Mouse (Mus musculus): ENCODE measurements around the gene Slc27a1. TPM values are rescaled to one million over a fixed set of nuclear protein-coding genes. Genes with fewer than 3 reads are reported as not detected.

The Slc27a1 gene
- total RNA-seq, 2 experiments from 2014 or later = 1.7 TPM; not detected in 1

DNA sequence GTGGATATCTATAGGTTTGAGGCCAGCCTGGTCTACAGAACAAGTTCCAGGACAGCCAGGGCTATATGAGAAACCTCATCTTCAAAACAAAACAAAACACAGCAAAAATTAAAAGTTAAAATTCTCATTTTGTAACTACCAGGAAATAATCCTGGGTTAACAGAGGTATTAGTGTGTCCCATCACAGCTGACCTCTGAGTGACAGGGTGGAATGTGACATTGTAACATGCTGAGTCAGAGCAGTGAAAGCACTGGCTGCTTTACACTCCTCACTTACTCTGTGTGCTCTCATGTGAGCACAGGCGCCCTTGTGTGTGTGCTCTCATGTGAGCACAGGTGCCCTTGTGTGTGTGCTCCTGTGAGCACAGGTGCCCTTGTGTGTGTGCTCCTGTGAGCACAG, 6.3 kb downstream of the Slc27a1 start:
- ATAC-seq (replicated peaks; ENCODE audit: low FRiP score, poor library complexity, severe bottlenecking) = no peak

DNA sequence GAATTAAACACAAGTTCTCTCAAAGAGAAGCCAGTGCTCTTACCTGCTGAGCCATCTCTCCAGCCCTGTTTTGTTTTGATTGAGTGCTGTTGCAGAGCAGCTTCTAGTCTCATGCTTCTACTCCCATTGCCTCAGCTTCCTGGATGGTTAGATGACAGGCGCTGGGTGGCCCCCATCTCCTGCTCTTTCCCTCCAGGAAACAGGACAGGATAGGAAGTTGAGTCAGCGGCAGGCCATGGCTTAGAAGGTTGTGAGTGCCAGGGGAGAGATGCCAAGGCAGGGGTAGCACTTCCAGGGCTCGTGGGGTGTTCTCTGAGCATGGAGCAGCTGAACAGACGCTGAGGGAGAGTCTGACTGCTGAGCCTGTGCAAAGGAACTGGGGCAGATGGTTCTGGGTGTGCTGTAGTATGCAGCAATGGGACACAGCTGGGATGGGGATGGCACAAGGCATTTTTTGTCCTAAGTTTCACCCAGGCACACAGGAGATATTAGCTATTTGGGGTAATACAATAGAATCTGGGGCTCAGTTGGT, 9.2 kb downstream of the Slc27a1 start:
- no peak for ATAC-seq (replicated peaks; ENCODE audit: low FRiP score, poor library complexity, severe bottlenecking)

DNA sequence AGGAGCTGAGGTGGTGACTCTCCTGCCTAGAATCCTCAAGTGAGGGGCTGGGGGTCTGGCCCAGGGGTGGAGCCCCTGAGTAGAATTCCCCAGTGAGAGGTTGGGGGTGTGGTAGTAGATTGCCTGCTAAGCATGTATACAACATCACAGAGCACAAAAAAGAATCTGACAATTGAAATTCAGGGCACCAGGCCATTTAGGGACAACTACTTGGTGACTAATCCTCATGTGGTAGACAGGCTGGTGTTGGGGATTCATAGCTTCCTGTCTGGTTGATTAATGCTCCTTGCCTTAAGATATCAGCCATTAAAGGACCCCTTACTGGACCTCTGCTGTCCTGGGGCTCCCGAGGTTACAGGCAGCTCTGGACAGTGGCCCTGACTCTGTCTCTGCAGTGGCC, 10.3 kb downstream of the Slc27a1 start:
- no peak for ATAC-seq (replicated peaks; ENCODE audit: low FRiP score, poor library complexity, severe bottlenecking)

DNA sequence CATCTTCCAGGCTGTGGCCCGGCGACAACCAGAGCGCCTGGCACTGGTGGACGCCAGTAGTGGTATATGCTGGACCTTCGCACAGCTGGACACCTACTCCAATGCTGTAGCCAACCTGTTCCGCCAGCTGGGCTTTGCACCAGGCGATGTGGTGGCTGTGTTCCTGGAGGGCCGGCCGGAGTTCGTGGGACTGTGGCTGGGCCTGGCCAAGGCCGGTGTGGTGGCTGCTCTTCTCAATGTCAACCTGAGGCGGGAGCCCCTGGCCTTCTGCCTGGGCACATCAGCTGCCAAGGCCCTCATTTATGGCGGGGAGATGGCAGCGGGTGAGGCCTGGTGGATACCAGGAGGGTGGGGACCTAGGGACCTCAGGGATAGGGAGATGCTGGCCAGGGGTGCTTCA, 10.8 kb downstream of the Slc27a1 start:
- no peak for ATAC-seq (replicated peaks; ENCODE audit: low FRiP score, poor library complexity, severe bottlenecking)

DNA sequence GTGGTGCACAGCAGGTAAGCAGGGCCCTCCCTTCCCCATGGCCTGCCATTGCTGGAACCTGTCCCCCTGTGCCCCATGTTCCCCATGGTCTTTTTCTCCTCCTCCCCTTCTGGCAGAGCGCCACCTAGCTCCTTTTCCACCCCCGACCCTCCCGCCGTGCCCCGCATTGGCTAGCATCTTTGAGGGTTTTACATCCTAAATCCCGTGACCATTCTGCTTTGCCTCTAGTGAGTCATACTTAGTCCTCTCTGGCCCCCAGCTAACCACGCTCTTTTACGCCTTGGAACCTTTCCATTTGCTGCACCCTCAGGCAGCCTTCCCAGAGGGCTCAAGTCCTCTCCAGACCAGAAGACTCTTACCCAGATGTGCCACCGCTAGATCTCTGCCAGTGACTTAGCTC, 11.5 kb downstream of the Slc27a1 start:
- ATAC-seq (replicated peaks; ENCODE audit: low FRiP score, poor library complexity, severe bottlenecking) = no peak

GRCm38 (mm10) chr8:71586891-71587290, 18.2 kb downstream of the Slc27a1 start:
- no peak for ATAC-seq (replicated peaks; ENCODE audit: low FRiP score, poor library complexity, severe bottlenecking)

GRCm38 (mm10) chr8:71588762-71589161, 20.1 kb downstream of the Slc27a1 start:
- no peak for ATAC-seq (replicated peaks; ENCODE audit: low FRiP score, poor library complexity, severe bottlenecking)

DNA sequence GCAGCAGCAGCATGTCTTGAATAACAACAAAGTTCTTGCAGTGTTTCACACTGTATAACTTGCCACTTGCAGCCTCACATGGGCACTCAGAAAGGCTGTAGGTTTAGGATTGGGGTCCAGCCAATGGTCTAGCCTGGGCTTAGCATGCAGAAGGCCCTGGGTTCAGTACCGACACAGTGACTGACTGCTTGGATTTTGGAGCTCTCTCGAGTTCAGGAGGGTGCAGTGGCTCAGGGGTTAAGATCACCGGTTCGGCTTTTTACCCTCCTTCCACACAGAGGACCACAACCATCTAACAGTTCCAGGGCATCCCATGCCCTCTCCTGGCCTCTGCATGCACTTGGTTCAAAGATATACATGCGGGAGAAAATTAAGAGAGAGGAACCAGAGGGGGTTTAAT, 22.3 kb downstream of the Slc27a1 start:
- ATAC-seq (replicated peaks; ENCODE audit: low FRiP score, poor library complexity, severe bottlenecking) = no peak

GRCm38 (mm10) chr8:71591471-71592373, 23.0 kb downstream of the Slc27a1 start, which contains the start of gene Pgls:
TSS of gene Pgls (plus strand) at chr8:71592176.
- ATAC-seq (replicated peaks; ENCODE audit: low FRiP score, poor library complexity, severe bottlenecking) = peak; percentile 87

DNA sequence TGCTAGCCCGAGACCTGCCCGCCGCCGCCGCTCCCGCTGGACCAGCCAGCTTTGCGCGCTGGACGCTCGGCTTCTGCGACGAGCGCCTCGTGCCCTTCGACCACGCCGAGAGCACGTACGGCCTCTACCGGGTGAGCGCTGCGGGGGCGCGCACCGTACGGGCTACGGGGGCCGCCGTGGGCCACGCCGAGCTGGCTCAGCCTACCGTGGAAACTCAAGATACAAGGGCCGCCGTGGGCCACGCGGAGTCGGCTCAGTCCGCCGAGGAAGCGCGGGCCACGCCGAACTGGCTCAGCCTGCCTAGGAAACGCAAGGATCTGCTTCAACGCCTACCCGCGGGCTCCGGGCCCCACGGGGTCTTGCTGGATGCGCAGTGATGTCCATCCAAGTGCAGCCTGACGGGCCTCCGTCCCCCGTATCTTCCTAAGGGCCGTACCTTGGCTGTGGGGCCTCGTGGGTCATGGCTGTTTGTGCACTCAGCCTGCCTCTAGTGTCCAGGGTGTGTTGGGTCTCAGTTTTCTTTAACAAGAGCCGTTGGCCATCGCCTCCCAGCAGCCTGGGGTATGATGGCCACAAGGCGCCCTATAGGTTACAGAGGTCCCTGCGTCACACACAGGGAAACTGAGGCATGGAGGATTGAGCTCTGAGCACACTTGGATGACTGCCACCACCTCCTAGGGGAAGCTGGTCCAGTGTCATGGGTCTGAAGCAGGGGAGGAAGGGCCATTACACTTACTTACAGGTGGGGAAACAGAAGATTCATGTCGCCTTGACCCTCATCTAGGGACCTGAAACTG, 23.9 kb downstream of the Slc27a1 start:
- no peak for ATAC-seq (replicated peaks; ENCODE audit: low FRiP score, poor library complexity, severe bottlenecking)

DNA sequence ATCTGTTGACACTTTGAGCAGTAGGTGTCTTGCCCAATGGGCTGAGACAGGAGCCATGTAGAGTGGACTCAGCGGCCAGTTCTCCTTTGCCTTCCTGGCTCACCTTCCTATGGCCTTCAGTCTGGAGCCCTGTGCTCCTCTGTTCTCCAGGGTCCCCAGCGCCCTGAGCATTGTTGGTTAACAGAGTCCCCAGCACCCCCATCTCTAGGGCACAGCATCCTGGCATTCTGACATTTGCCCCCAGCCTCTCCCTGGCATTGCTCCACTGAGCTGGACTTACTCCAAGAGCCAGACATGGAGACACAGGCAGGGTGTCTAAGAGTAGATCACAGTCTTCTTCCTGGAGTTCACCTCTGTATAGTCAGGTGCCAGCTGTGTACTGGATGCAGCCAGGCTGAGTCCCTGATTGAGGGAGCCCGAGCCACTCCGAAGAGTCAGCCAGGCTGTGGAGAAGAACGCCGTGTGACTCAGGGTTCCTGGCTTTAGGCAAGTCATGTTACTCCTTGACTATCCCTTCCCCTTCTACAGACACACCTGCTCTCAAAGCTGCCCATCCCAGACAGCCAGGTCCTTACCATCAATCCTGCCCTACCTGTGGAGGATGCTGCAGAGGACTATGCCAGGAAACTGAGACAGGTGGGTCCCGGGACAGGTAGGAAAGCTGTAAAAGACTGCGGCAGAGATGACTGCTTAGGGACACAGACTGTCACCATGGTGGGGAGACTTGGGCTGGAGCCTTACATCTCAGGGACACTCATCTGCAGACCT, 25.1 kb downstream of the Slc27a1 start:
- ATAC-seq (replicated peaks; ENCODE audit: low FRiP score, poor library complexity, severe bottlenecking) = no peak

DNA sequence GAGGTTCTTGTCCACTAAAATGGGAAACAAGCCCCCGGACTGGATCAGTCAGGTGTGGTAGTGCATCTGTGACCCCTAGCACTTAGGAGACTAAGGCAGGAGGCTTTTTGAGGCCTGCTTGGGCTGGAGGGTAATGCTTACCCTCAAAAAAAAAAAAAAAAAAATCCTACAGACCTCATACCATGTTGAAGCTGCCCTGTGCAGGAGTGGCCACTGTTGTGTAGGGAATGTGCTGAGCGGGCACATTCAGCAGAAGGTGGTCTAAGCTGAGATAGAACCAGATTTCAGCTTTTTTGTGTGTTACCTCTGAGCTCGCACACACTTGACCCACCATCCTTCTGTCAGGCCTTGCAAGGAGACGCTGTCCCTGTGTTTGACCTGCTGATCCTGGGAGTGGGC, 25.6 kb downstream of the Slc27a1 start:
- no peak for ATAC-seq (replicated peaks; ENCODE audit: low FRiP score, poor library complexity, severe bottlenecking)

DNA sequence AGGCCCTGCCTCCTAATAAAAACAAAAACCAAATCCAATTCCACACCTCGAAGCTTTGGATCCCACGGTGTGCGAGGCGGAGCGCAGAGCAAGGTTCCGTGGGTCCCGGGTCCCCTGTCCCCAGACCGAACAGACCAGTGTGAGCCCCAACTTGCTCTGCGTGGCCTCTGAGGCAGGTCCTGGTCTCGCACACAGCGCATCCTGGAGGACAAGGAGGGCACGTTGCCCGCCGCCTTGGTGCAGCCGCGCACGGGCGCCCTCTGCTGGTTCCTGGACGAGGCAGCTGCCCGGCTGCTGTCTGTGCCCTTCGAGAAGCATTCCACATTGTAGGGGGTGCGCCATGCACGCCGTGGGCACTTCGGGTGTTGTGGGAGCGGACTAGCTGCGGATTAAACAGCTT, 27.2 kb downstream of the Slc27a1 start:
- peak; percentile 69 for ATAC-seq (replicated peaks; ENCODE audit: low FRiP score, poor library complexity, severe bottlenecking)

DNA sequence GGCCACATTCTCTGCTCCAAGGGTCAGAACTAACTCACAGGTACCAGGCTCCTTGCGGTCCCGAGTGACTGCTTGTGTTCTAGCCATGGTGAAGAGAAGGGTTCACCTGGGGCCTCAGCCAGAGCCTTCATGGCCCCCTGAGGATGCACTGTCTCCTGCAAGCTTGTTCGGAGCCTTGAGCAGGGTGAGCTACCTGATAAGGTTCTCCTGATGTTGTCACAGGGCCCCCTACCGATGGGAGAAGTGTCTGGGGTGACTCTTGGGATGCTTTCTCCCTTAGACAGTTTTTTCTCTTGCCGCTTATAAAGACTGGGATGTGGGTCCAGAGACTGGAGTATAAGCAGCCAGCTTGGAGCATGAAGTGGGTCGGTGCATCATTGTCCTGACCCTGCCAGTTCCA, 27.7 kb downstream of the Slc27a1 start:
- ATAC-seq (replicated peaks; ENCODE audit: low FRiP score, poor library complexity, severe bottlenecking) = no peak

DNA sequence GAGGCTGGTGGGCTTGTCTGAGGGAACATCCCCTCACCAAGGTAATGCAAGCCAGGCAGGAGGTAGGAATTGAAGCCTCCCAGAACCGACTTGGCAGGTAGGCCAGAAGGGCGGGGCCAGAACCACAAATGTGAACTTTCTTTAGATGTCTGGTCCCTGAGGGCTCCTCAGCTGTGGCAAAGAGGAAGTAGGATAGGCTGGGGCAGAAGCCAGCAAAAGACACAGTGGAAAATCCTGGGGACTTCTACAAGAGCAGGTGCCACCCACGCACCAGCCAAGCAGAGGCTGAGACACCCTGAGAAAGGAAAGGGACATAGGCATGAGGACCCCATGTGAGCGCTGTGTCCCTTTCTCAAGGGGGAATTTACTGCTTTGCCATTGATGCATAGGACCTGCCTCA, 28.1 kb downstream of the Slc27a1 start:
- ATAC-seq (replicated peaks; ENCODE audit: low FRiP score, poor library complexity, severe bottlenecking) = no peak

- no peak for ATAC-seq (replicated peaks; ENCODE audit: low FRiP score, poor library complexity, severe bottlenecking)
Observed at GRCm38 (mm10) chr8:71597451-71597850, 28.8 kb downstream of the Slc27a1 start, which contains the start of gene Fam129c. TSS of gene Fam129c (plus strand) at chr8:71597648.

GRCm38 (mm10) chr8:71598375-71598774, 29.7 kb downstream of the Slc27a1 start:
- ATAC-seq (replicated peaks; ENCODE audit: low FRiP score, poor library complexity, severe bottlenecking) = no peak

GRCm38 (mm10) chr8:71598841-71599240, 30.2 kb downstream of the Slc27a1 start:
- ATAC-seq (replicated peaks; ENCODE audit: low FRiP score, poor library complexity, severe bottlenecking) = no peak

DNA sequence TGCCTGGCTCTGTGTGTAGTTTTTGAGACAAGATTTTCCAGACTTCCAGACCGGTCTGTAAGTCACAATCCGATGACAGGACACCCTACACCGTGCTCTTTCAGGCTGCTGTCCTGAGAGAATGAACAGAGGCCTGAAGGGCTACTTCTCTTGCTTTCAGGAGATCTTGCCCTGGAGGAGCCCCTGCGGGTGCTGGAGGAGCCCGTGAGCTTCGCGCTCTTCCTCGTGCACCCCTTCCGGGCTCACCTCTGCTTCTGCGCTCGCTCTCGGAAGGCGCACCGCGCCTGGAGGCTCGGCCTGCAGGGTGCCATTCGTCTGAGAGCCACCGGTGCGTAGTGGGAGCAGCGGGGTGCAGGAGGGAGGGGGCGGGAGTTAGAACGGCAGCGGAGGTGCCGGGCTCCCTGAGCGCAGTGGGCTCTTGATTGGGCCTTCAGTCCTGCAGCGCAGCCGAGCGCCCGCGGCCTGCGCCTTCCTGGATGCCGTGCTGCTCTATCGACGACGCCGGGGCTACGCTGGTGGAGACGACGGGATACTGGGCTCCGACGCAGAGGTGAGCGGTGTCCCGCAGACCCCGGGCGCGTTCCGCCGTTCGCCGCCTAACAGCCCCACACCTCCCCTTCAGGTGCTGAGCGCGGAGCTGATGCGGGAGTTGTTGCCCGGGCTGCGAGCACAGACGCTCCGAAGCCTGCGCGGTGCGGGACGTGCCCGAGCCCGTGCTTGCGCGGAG, 33.4 kb downstream of the Slc27a1 start:
- ATAC-seq (replicated peaks; ENCODE audit: low FRiP score, poor library complexity, severe bottlenecking) = no peak
